Mouse (Mus musculus): ENCODE measurements around the gene Btg3. TPM values are rescaled to one million over a fixed set of nuclear protein-coding genes. Genes with fewer than 3 reads are reported as not detected.

Btg3 gene
- total and polyA plus RNA-seq, 2 experiments from 2014 or later, result 7.5 to 61.4 TPM

DNA sequence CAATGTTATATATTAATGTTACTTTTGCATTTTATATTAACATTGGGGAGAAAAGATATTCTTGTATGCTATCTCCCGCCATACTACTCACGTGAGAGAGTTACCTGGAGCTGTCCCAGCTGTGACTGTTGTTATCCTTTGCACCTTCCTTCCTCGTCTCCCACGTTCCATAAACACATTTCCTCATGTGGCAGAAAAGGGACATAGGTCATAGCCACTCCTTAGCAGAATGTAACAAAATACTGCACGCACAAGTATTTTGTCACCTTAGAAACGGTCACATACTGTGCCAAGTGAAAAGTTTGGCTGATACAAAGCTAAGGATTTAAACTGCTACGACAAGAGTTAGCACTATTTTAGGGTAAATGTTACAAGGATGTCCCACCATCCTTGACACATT lies 49.4 kb downstream of the Btg3 start:
- Histone ChIP-seq H3K4me1 (ENCODE audit: control insufficient read depth, insufficient read depth) (no peaks in the 10 kb centered on the region), H3K36me3 (replicated peaks; ENCODE audit: control insufficient read depth, insufficient read depth, low read length) (peaks cover 17% of the 10 kb centered on the region; the same call in 1 of the 2 replicates)

GRCm38 (mm10) chr16:78325972-78326848 lies 50.8 kb downstream of the Btg3 start:
- Histone ChIP-seq H3K27ac (ENCODE audit: low read depth) (no peak overlapping the region), H3K36me3 (replicated peaks; ENCODE audit: control insufficient read depth, insufficient read depth, low read length) (peaks cover 15% of the 10 kb centered on the region; the same call in 1 of the 2 replicates), H3K9me3 (replicated peaks; ENCODE audit: control insufficient read depth, low read length) (no peaks in the 10 kb centered on the region), H3K27me3 (ENCODE audit: control insufficient read depth, insufficient read depth, low read length) (no peaks in the 10 kb centered on the region), H3K9ac (replicated peaks; ENCODE audit: low read depth, low read length) (no peak overlapping the region), H3K4me1 (ENCODE audit: control insufficient read depth, insufficient read depth) (0 out of 2 replicates have a peak, but pooled peaks cover 6% of the 10 kb centered on the region), H3K4me3 (ENCODE audit: low read depth, low read length) (peak overlapping the region; percentile 11; the same call in 1 of the 2 replicates), H3K4me2 (ENCODE audit: low read depth, low read length) (peak overlapping the region; percentile 38)
- WGBS, result 51% methylated on average over 27 of the region's 27 CpGs
- TF ChIP-seq EP300 (IDR thresholded peaks at IDR 0.05; ENCODE audit: low read depth), result no peak
- no peak for TF ChIP-seq CTCF (IDR thresholded peaks at IDR 0.05; ENCODE audit: low read depth)
- no peak for ATAC-seq (ENCODE audit: insufficient read depth, low read depth)
- DNase-seq (ENCODE audit: low spot score), result no peak

More for the DNA sequence above, 49.4 kb downstream of the Btg3 start:
- H3K9ac ChIP-seq (replicated peaks; ENCODE audit: low read depth, low read length), result no peak overlapping the region
- no peaks in the 10 kb centered on the region for H3K9me3 ChIP-seq (replicated peaks; ENCODE audit: control insufficient read depth, low read length)
- ATAC-seq (ENCODE audit: insufficient read depth, low read depth) (no peak), DNase-seq (ENCODE audit: low spot score) (no peak)
- WGBS, result 85% methylated on average over 7 of the region's 7 CpGs
- TF ChIP-seq EP300 (IDR thresholded peaks at IDR 0.05; ENCODE audit: low read depth) (no peak), CTCF (IDR thresholded peaks at IDR 0.05; ENCODE audit: low read depth) (no peak)
- no peak overlapping the region for H3K27ac ChIP-seq (ENCODE audit: low read depth)
- H3K4me2 ChIP-seq (ENCODE audit: low read depth, low read length), result no peak overlapping the region
- H3K27me3 ChIP-seq (ENCODE audit: control insufficient read depth, insufficient read depth, low read length), result no peaks in the 10 kb centered on the region
- no peak overlapping the region for H3K4me3 ChIP-seq (ENCODE audit: low read depth, low read length)

- DNase-seq (ENCODE audit: low spot score) (no peak), ATAC-seq (ENCODE audit: insufficient read depth, low read depth) (no peak)
- Histone ChIP-seq H3K4me2 (ENCODE audit: low read depth, low read length) (peak overlapping the region; percentile 8; the same call in 1 of the 2 replicates), H3K9me3 (replicated peaks; ENCODE audit: control insufficient read depth, low read length) (no peaks in the 10 kb centered on the region), H3K36me3 (replicated peaks; ENCODE audit: control insufficient read depth, insufficient read depth, low read length) (0 out of 2 replicates have a peak, but pooled peaks cover 3% of the 10 kb centered on the region), H3K27ac (ENCODE audit: low read depth) (no peak overlapping the region), H3K4me3 (ENCODE audit: low read depth, low read length) (no peak overlapping the region), H3K9ac (replicated peaks; ENCODE audit: low read depth, low read length) (no peak overlapping the region), H3K4me1 (ENCODE audit: control insufficient read depth, insufficient read depth) (peaks cover 17% of the 10 kb centered on the region; the same call in 1 of the 2 replicates), H3K27me3 (ENCODE audit: control insufficient read depth, insufficient read depth, low read length) (no peaks in the 10 kb centered on the region)
- 23% methylated on average over 7 of the region's 7 CpGs for WGBS
- no peak for TF ChIP-seq EP300 (IDR thresholded peaks at IDR 0.05; ENCODE audit: low read depth)
These were observed 54.9 kb downstream of the Btg3 start for GRCm38 (mm10) chr16:78322140-78322539.

- WGBS, result 17% methylated on average over 7 of the region's 7 CpGs
- Histone ChIP-seq H3K4me2 (ENCODE audit: low read depth, low read length) (peak overlapping the region; percentile 8; the same call in 1 of the 2 replicates), H3K27ac (ENCODE audit: low read depth) (no peak overlapping the region), H3K9ac (replicated peaks; ENCODE audit: low read depth, low read length) (no peak overlapping the region), H3K27me3 (ENCODE audit: control insufficient read depth, insufficient read depth, low read length) (no peaks in the 10 kb centered on the region), H3K4me1 (ENCODE audit: control insufficient read depth, insufficient read depth) (peaks cover 17% of the 10 kb centered on the region; the same call in 1 of the 2 replicates), H3K36me3 (replicated peaks; ENCODE audit: control insufficient read depth, insufficient read depth, low read length) (0 out of 2 replicates have a peak, but pooled peaks cover 3% of the 10 kb centered on the region), H3K4me3 (ENCODE audit: low read depth, low read length) (no peak overlapping the region), H3K9me3 (replicated peaks; ENCODE audit: control insufficient read depth, low read length) (no peaks in the 10 kb centered on the region)
- ATAC-seq (ENCODE audit: insufficient read depth, low read depth), result no peak
- no peak for TF ChIP-seq CTCF (IDR thresholded peaks at IDR 0.05; ENCODE audit: low read depth)
- TF ChIP-seq EP300 (IDR thresholded peaks at IDR 0.05; ENCODE audit: low read depth), result no peak
- no peak for DNase-seq (ENCODE audit: low spot score)
These were observed 55.4 kb downstream of the Btg3 start for GRCm38 (mm10) chr16:78321559-78321958.

DNA sequence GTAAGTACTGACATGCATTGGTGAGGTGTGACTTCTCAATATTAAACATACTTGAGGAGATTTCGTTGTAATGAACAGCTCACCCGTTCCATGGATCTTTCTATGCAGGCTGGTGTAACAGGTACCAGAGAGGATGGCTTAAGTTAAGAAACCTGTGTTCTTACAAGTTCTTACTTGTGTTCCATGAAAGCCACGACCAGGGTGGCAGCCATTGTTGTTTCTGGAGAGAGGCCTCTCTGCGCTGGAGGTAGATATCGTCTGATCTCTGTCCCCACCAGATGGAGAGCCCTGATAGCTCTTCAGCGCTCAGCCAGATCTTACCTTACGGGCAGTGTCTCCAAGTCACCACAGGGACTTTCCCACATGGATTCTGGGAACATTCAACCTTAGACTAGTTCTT lies 57.3 kb downstream of the Btg3 start:
- Histone ChIP-seq H3K36me3 (replicated peaks; ENCODE audit: control insufficient read depth, insufficient read depth, low read length) (no peaks in the 10 kb centered on the region), H3K9me3 (replicated peaks; ENCODE audit: control insufficient read depth, low read length) (no peaks in the 10 kb centered on the region), H3K9ac (replicated peaks; ENCODE audit: low read depth, low read length) (no peak overlapping the region), H3K4me1 (ENCODE audit: control insufficient read depth, insufficient read depth) (peaks cover 17% of the 10 kb centered on the region; the same call in 1 of the 2 replicates), H3K27me3 (ENCODE audit: control insufficient read depth, insufficient read depth, low read length) (no peaks in the 10 kb centered on the region), H3K4me2 (ENCODE audit: low read depth, low read length) (no peak overlapping the region), H3K27ac (ENCODE audit: low read depth) (no peak overlapping the region), H3K4me3 (ENCODE audit: low read depth, low read length) (no peak overlapping the region)
- TF ChIP-seq CTCF (IDR thresholded peaks at IDR 0.05; ENCODE audit: low read depth), result no peak
- no peak for TF ChIP-seq EP300 (IDR thresholded peaks at IDR 0.05; ENCODE audit: low read depth)
- ATAC-seq (ENCODE audit: insufficient read depth, low read depth) (no peak), DNase-seq (ENCODE audit: low spot score) (no peak)
- WGBS, result 79% methylated on average over 7 of the region's 7 CpGs

Measured in heart, postnatal 0 days (tissue).